Mouse (Mus musculus) MEL (cell line): ENCODE results near the gene Zfp994. TPM values are rescaled to one million over a fixed set of nuclear protein-coding genes. Genes with fewer than 3 reads are reported as not detected.
"Not testable (repeated sequence)": the region's sequence is repeated elsewhere in the genome, so short reads cannot be mapped to it uniquely, and the experiment has no call there.

Experiments used
- DNase-seq: peaks from one replicate; pipeline ENCODE4 v3.0.0; 2011; ENCODE audit warnings: low read depth, low spot score
- H3K27ac ChIP-seq: 2 replicates; pipeline ENCODE4 v1.5.1; 2012; ENCODE audit warnings: low read depth, mild to moderate bottlenecking, control low read depth, low read length, moderate library complexity; ENCODE audit not compliant: control insufficient read depth
- H3K27me3 ChIP-seq, 2 experiments: fragments of 150-350 bp in 1 of 2; sonication (generic) in 1 of 2; 2 replicates each; pipeline ENCODE4 v1.6.1; 2012; ENCODE audit warnings: low read length in 2 of 2, mild to moderate bottlenecking in 2 of 2, improper control_type of control experiment in 1 of 2, moderate library complexity in 1 of 2; ENCODE audit not compliant: insufficient read depth in 2 of 2, control insufficient read depth in 1 of 2
- H3K36me3 ChIP-seq, 2 experiments: 2 replicates each; pipeline ENCODE4 v1.6.1; 2012 to 2014; ENCODE audit warnings: low read length in 2 of 2, improper control_type of control experiment in 1 of 2, inconsistent platforms in 1 of 2, mild to moderate bottlenecking in 1 of 2; ENCODE audit not compliant: insufficient read depth in 2 of 2, control insufficient read depth in 1 of 2
- H3K4me1 ChIP-seq, 2 experiments: fragments of 150-350 bp in 1 of 2; sonication (generic) in 1 of 2; 2 replicates each; pipeline ENCODE4 v1.6.1; 2012; ENCODE audit warnings: low read length in 2 of 2, improper control_type of control experiment in 1 of 2, mild to moderate bottlenecking in 1 of 2; ENCODE audit not compliant: insufficient read depth in 2 of 2, control insufficient read depth in 1 of 2
- H3K4me3 ChIP-seq, 2 experiments: fragments of 150-350 bp in 1 of 2; sonication (generic) in 1 of 2; 2 replicates each; pipeline ENCODE4 v1.5.1; 2012; ENCODE audit warnings: low read depth in 2 of 2, low read length in 2 of 2, mild to moderate bottlenecking in 2 of 2, moderate library complexity in 2 of 2, control low read depth in 1 of 2, improper control_type of control experiment in 1 of 2; ENCODE audit not compliant: control insufficient read depth in 1 of 2, insufficient read depth in 1 of 2
- H3K79me2 ChIP-seq: 2 replicates; pipeline ENCODE4 v1.6.1; 2012; ENCODE audit warnings: mild to moderate bottlenecking, low read length, moderate library complexity; ENCODE audit not compliant: control insufficient read depth, poor library complexity, insufficient read depth
- H3K9ac ChIP-seq: 2 replicates; pipeline ENCODE4 v1.6.1; 2012; ENCODE audit warnings: low read depth, mild to moderate bottlenecking, control low read depth, low read length, moderate library complexity; ENCODE audit not compliant: control insufficient read depth, poor library complexity, severe bottlenecking
- H3K9me3 ChIP-seq: fragments of 150-350 bp; sonication (generic); replicated peaks from 2 replicates; pipeline ENCODE4 v1.6.1; 2012; ENCODE audit warnings: mild to moderate bottlenecking, low read length, improper control_type of control experiment, moderate library complexity; ENCODE audit not compliant: insufficient read depth
- USF1 ChIP-seq: IDR thresholded peaks from 2 replicates; pipeline ENCODE4 v1.6.1; 2014; ENCODE audit warnings: low read depth, mild to moderate bottlenecking, inconsistent platforms, low read length, improper control_type of control experiment, moderate library complexity
- polyA plus RNA-seq, 2 experiments: library from polyadenylated mRNA; stranded (reverse) in 1 of 2; unstranded in 1 of 2; fragments of >175 nt in 1 of 2; fragments of >200 nt in 1 of 2; gene quantifications; 2 replicates each; pipeline versions ENCODE4 v1.2.1 to v1.2.4; 2012; ENCODE audit warnings: low replicate concordance in 2 of 2, low read depth in 1 of 2; ENCODE audit not compliant: insufficient read length in 2 of 2, insufficient read depth in 1 of 2, missing spikeins in 1 of 2
- total RNA-seq: library from RNA; depleted of rRNA; stranded (reverse); fragments of 300-350 nt; gene quantifications from 2 replicates; pipeline ENCODE4 v1.2.3, GENCODE M21; 2012; rRNA removed

The Zfp994 gene
- total and polyA plus RNA-seq, 3 experiments, result 0.99 to 2.1 TPM; not detected in 1

- not testable (repeated sequence) for H3K9me3 ChIP-seq, H3K79me2 ChIP-seq, H3K27ac ChIP-seq, H3K27me3 ChIP-seq
- peak; percentile 69 for DNase-seq
- TF ChIP-seq USF1, result 0 out of 2 replicates have a peak, but pooled peaks have one; percentile 11
- TF ChIP-seq, all 39 proteins: peak for 1; not testable (repeated sequence) for 38
- not testable (repeated sequence) for H3K4me1 ChIP-seq, H3K36me3 ChIP-seq
- H3K4me3 ChIP-seq, result peak within 1 kb of the TSS; percentile 56 to 64; a peak in 3 of 4 replicates
- peak within 1 kb of the TSS; percentile 58 for H3K9ac ChIP-seq
Measured at GRCm38 (mm10) chr17:22165722-22166294, 59.6 kb downstream of the Zfp994 start, which contains the start of gene Zfp947. Zfp947 (minus strand) TSS chr17:22166190.

- peak overlapping the region; percentile 35 to 52; a peak in 3 of 4 replicates for H3K4me3 ChIP-seq
- H3K79me2 ChIP-seq, H3K27me3 ChIP-seq, H3K4me1 ChIP-seq, H3K9me3 ChIP-seq, H3K27ac ChIP-seq, H3K36me3 ChIP-seq: not testable (repeated sequence)
- DNase-seq, result peak; percentile 4
- H3K9ac ChIP-seq, result peak overlapping the region; percentile 38
Measured at GRCm38 (mm10) chr17:22165304-22165703, 60.1 kb downstream of the Zfp994 start.

GRCm38 (mm10) chr17:22153951-22154350 lies 71.5 kb downstream of the Zfp994 start:
- not testable (repeated sequence) for H3K9ac ChIP-seq, H3K27me3 ChIP-seq, H3K4me3 ChIP-seq, H3K27ac ChIP-seq, H3K36me3 ChIP-seq, H3K9me3 ChIP-seq, DNase-seq, H3K4me1 ChIP-seq, H3K79me2 ChIP-seq

Other genes with a start within 250 kb of the Zfp994 start
- gene Zfp947, start 59.4 kb downstream of the Zfp994 start, total RNA-seq, result not detected in 2 replicates
- under 1 TPM in 1 of 2 experiments, not detected in 1; 0.13 TPM for gene Zfp947, start 59.4 kb downstream of the Zfp994 start, polyA plus RNA-seq
- 6.0 and 7.0 TPM in 2 replicates for gene CT030661.1, start 89.2 kb upstream of the Zfp994 start, total RNA-seq
- 1 to 10 TPM in 1 of 2 experiments, not detected in 1; 4.1 TPM for gene CT030661.1, start 89.2 kb upstream of the Zfp994 start, polyA plus RNA-seq
- 4.1 TPM in 2 replicates for gene Zfp944, start 135.8 kb upstream of the Zfp994 start, total RNA-seq
- gene Zfp944, start 135.8 kb upstream of the Zfp994 start, polyA plus RNA-seq, result 1 to 10 TPM in 1 of 2 experiments, not detected in 1; 4.0 TPM
- gene Zfp758, start 135.8 kb upstream of the Zfp994 start, total RNA-seq, result 2.7 and 2.8 TPM in 2 replicates
- gene Zfp758, start 135.8 kb upstream of the Zfp994 start, polyA plus RNA-seq, result 1 to 10 TPM in 1 of 2 experiments, not detected in 1; 1.1 TPM
- not detected in 2 replicates for gene Zfp946, start 198.6 kb upstream of the Zfp994 start, total RNA-seq
- not detected for gene Zfp946, start 198.6 kb upstream of the Zfp994 start, polyA plus RNA-seq